Mouse (Mus musculus): ENCODE data around the gene Akr1c6. TPM values are rescaled to one million over a fixed set of nuclear protein-coding genes. Genes with fewer than 3 reads are reported as not detected.

Gene Akr1c6
- polyA plus RNA-seq, 1 experiment from 2014 or later = not detected

DNA sequence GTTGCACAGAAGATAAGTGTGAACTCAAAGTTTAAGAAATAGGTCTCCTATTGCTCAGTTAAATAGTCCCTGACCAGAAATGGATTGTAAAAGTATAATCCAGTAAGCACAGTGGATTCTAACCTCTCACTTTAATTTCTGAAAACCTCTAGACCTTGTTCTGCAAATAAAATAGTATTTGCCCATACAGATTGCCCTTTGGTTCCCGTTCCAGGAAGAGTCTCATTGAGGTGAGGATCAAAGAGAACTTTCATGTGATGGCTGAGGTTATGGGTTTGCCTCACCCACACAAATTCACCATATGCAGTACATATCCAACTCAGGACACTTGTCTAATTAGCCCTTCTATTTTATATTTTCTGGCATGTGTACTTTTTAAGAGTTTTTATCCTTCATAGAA is 33.8 kb downstream of the Akr1c6 start:
- 52% methylated on average over 1 of the region's 1 CpGs for whole genome bisulfite sequencing (ENCODE audit: insufficient replicate concordance)
- no peaks in the 10 kb centered on the region for H3K36me3 ChIP-seq
- no peak overlapping the region for H3K9ac ChIP-seq
- H3K4me1 ChIP-seq = no peaks in the 10 kb centered on the region
- no peak overlapping the region for H3K27ac ChIP-seq
- no peak overlapping the region for H3K4me2 ChIP-seq
- H3K27me3 ChIP-seq (replicated peaks) = no peaks in the 10 kb centered on the region
- no peak overlapping the region for H3K4me3 ChIP-seq
- no peak for ATAC-seq
- no peaks in the 10 kb centered on the region for H3K9me3 ChIP-seq (replicated peaks)

Other genes starting within 250 kb of the Akr1c6 start
- gene Akr1c13, start 243.2 kb upstream of the Akr1c6 start, polyA plus RNA-seq (2016; fragmentation: Nextera tagmentation; extraction: Ambion mirVana) = 26.1 and 29.1 TPM in 2 replicates
- gene Akr1c19, start 205.6 kb upstream of the Akr1c6 start, polyA plus RNA-seq (2016; fragmentation: Nextera tagmentation; extraction: Ambion mirVana) = 34.1 and 36.7 TPM in 2 replicates
- 12.2 and 13.2 TPM in 2 replicates for gene Akr1c12, start 154.9 kb upstream of the Akr1c6 start, polyA plus RNA-seq (2016; fragmentation: Nextera tagmentation; extraction: Ambion mirVana)
- gene Akr1c20, start 89.0 kb downstream of the Akr1c6 start, polyA plus RNA-seq (2016; fragmentation: Nextera tagmentation; extraction: Ambion mirVana) = not detected in 2 replicates
- not detected in 2 replicates for gene Akr1c21, start 139.8 kb downstream of the Akr1c6 start, polyA plus RNA-seq (2016; fragmentation: Nextera tagmentation; extraction: Ambion mirVana)
- gene Akr1e1, start 174.9 kb downstream of the Akr1c6 start, polyA plus RNA-seq (2016; fragmentation: Nextera tagmentation; extraction: Ambion mirVana) = 23.0 and 23.4 TPM in 2 replicates